Mouse (Mus musculus) gonadal fat pad, adult 2 months (tissue): ENCODE measurements around the gene Gm27021. TPM values are rescaled to one million over a fixed set of nuclear protein-coding genes. Genes with fewer than 3 reads are reported as not detected.

Experiments
- DNase-seq: peaks from one replicate; pipeline ENCODE4 v3.0.0-alpha.2; 2012; ENCODE audit warnings: low read depth
- polyA plus RNA-seq: library from polyadenylated mRNA; depleted of rRNA; stranded (reverse); fragments of >200 nt; gene quantifications from 2 replicates; pipeline ENCODE4 v1.2.3, GENCODE M21; 2012

Gene Gm27021
- polyA plus RNA-seq, 1 experiment: 0.53 TPM

DNA sequence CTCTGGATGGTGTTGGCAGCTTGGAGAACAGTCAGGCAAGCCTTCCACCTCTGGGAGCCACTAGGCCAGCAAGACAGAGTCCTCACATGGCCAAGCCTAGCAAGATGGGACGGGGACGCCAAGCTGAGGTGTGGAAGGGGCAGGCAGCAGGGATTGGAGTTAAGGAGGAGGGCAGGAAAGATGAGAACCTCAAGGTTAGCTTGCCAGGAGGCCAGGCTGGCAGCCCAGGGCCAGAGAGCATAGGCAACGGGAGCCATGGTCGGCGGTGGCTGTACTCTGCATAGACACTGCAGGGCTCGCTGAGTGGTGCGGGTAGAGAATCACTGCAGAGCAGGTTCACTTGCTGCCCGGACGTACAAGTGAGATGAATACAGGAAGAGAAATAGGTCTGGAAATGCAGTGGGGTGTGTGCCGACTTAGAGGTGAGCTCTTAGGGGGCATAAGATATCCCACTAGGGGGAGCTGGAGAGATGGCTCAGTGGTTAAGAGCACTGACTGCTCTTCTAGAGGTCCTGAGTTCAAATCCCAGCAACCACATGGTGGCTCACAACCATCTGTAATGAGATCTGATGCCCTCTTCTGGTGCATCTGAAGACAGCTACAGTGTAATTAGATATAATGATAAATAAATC lies 25.7 kb downstream of the Gm27021 start:
- DNase-seq: no peak

- DNase-seq: no peak
These were observed 26.6 kb downstream of the Gm27021 start for GRCm38 (mm10) chr8:120641245-120641644.

GRCm38 (mm10) chr8:120634329-120634839 lies 33.5 kb downstream of the Gm27021 start:
- no peak for DNase-seq

DNA sequence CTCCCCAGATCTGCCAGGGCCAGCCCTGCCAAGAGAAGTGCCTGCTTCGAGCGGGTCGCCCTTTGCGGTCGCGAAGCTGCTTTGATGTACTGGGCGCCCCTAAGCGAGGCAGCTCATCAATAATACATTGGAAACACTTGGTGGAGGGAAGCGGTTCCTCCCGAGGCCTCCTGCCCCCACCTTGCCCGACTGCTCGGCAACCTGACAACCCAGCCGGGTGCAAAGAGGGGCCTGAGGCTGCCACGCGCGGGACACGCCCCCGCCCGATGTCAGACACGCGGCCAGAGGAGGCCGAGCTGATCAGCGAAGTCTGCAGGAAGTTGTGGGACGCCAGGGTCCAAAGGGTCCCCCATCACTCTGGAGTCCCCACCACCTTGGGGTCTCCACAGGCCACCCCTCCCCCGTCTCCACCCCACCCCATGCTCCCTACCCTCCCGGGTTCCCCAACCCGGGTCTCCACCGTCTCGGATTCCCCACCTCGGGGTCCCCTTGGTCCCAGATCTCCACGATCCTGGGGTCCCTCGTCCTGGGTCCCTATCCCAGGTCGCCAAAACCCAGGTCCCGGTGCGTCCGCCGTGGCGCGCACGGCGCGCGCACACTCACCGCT lies 34.1 kb downstream of the Gm27021 start:
- no peak for DNase-seq

GRCm38 (mm10) chr8:120632969-120633664 lies 34.8 kb downstream of the Gm27021 start:
- DNase-seq: no peak

- DNase-seq: no peak
These were observed 36.2 kb downstream of the Gm27021 start for GRCm38 (mm10) chr8:120631441-120632375.

DNA sequence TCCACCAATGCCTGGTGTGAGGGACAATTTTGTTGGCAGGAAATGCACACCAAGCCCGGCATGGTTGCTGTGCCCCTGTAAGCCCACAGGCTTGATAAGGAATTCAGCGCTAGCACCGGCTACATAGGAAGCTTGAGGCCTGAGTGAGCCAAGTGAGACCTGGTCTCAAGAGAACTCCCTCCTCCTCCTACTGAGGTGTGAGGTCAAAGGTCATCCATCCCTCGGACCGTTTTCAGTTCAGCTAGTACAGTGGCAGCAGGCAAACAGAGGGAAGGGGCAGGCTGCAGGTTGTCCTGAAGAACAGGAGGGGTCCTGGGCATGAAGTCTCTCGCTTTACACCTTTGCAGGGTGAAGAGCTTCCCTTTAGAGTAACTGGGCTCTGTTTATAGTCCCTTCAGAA lies 37.0 kb downstream of the Gm27021 start:
- DNase-seq: no peak

DNA sequence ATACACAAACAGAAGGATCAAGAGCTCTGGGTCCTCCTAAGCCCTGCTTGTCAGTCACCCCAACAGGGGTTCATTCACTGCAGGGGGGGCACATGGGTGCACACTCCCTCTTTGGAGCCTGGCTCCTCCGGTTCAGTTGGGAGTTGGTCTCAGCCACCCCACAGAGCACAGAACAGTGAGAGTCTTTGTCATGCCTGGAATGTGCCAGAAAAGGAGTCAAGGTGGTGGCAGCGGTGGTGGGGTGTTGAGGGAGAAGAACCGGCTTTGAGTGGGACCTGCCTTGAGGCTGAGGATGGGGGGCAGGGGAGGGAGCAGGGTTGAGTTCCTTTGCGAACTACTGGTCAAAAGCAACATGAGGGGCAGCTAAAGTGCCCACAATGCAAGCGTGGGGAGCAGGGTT lies 37.8 kb downstream of the Gm27021 start:
- no peak for DNase-seq

- no peak for DNase-seq
These were observed 40.6 kb downstream of the Gm27021 start for GRCm38 (mm10) chr8:120627298-120627697.

DNA sequence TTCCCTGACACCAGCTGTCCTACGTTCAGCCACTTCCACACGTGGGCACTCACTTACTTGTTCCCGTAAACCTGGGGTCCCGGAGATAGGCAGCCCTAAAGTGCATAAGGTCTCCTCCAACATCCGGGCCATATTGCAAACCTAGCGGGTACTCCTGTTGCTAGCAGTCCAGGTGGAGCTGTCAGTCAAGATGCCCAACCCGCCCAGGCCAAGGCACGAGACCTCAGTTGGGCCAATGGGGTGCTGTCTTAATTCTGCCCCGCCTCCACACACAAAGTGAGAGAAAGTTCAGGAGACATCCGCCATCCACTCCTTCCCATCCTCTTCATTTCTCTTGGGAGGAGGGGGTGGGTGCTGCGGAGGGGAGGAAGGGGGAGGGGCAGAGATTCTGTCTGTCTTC lies 41.4 kb downstream of the Gm27021 start:
- DNase-seq: no peak

DNA sequence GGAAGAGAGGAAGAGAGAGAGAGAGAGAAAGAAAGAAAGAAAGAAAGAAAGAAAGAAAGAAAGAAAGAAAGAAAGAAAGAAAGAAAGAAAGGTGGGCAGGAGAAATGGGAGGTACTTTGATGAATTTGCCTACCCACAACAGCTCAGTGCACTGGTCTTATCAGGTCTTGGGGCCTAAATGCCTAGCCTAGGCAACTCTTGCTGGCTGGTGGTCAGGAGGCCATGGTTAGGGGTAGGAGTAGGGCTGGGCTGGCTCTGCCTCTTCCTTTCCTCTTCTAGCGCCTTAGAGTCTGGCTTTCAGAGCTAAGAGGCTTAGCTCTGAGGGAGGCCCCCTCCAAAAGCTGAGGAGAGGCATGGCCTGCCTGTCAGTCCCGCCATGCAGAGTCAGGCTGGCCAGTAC lies 44.3 kb downstream of the Gm27021 start:
- DNase-seq: no peak

- no peak for DNase-seq
These were observed 45.7 kb downstream of the Gm27021 start for GRCm38 (mm10) chr8:120622161-120622560.

DNA sequence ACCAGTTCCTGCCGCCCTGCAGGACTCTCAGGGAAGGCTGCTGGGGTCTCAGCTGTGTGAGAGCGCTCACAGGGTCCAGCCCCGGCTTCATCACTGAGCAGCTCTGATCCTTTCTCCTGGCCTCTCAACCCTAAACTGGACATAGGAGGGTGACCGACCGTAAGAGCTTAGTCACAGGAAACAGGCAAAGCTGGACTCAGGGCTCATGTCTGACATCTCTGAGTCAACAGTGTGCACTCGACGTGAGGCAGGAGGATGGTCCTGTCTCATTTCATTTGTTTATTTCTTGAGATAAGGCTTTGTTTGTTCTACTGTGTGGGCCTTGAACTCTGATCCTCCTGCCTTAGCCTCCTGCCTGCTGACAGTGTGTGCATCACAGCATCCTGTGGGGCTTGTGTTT lies 47.4 kb downstream of the Gm27021 start:
- no peak for DNase-seq

GRCm38 (mm10) chr8:120619235-120620180 lies 48.4 kb downstream of the Gm27021 start:
- DNase-seq: no peak

GRCm38 (mm10) chr8:120618110-120618509 lies 49.8 kb downstream of the Gm27021 start:
- no peak for DNase-seq

DNA sequence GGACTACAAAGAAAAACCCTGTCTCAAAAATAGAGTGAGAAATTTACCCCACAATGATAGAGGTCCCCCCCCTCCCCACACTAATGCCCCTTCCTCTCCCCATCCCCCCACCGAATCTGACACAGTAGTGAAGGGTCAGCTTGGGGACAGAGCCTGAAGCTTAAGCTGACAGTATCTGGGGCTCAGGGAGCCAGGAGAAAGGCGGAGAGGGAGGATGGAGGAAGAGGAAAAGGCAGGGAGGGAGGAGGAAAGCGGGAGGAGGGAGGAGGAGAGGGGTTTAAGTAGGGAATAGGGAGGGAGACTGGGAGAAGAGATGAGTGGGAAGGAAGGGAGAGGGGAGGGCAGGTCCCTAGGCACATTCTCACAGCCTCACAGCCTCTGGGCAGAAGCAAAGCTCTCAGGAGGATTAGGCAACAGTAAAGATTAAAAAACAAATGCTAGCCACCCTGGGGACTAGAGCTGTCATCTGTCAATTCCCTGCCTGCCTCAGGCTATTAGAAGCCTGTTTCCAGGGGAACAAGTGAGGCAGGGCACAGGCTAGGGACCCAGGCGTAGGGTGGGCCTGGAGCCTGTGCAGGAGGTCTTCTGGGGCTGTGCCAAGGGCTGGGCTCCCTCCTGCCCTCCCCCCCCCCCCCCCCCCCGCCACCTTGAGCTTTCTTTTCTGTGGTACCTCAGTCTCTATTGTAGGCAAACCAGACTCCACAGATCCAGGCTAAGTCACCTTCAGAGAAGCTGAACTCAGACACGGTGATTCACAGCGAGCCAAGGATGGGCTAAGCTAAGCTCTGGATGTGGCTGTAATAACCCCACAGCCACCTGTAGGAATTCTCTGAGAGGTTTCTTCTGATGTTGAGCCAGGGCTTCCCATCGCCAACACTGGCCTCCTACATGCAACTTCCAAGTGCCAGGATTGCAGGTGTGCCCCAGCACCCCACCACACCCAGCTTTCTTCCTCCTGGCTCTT lies 50.9 kb downstream of the Gm27021 start:
- DNase-seq: no peak

GRCm38 (mm10) chr8:120614491-120614890 lies 53.4 kb downstream of the Gm27021 start:
- no peak for DNase-seq

GRCm38 (mm10) chr8:120610824-120611223 lies 57.1 kb downstream of the Gm27021 start:
- DNase-seq: no peak

DNA sequence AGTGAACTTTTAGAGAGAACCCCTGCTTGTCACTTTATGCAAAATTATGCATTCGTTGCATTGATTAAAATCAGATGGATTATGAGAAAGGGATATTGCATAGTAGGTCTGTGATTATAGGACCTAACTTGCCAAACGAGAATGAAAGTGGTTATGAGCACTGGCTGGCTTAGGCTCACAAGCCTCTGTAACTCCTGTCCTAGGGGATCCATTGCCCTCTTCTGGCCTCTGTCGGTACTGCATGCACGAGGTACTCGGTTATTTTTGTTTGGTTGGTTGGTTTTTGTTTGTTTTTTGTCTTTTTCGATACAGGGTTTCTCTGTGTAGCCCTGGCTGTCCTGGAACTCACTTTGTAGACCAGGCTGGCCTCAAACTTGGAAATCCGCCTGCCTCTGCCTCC lies 60.0 kb downstream of the Gm27021 start:
- DNase-seq: no peak

DNA sequence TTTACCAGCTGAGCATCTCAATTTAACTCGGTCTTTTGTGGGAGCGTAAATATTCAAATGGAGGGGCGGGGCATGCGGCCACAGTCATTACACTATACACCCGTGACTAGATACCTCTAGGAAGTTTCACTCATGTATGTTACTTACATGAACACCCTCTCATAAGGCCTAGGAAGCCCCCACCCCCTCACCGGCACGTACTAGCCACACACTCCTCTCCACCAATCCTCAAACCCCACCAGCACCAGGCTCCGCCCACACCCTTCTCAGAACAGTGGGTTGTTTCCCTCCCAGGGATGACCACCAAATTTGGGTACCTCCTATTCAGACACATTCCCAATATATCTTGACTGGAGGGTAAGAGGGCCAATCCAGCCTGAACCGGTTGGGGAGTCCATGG lies 60.4 kb downstream of the Gm27021 start:
- DNase-seq: no peak
